Mouse (Mus musculus): ENCODE measurements around the gene Lrp1. TPM values are rescaled to one million over a fixed set of nuclear protein-coding genes. Genes with fewer than 3 reads are reported as not detected.
A peak's percentile ranks its signal among the peaks of the same experiment; 100 is the strongest.

The Lrp1 gene
- polyA plus RNA-seq, 1 experiment from 2014 or later, result 57.6 TPM

GRCm38 (mm10) chr10:127555703-127556102 is 65.2 kb downstream of the Lrp1 start:
- Histone ChIP-seq H3K27ac (replicated peaks; ENCODE audit: low read depth, low read length) (no peak overlapping the region), H3K9me3 (ENCODE audit: control insufficient read depth, low read length) (peaks cover 2% of the 10 kb centered on the region; the same call in 1 of the 2 replicates), H3K9ac (ENCODE audit: low read length) (no peak overlapping the region), H3K27me3 (ENCODE audit: control insufficient read depth, insufficient read depth, low read length) (no peaks in the 10 kb centered on the region), H3K36me3 (ENCODE audit: control insufficient read depth, insufficient read depth, low read length) (peaks cover 54% of the 10 kb centered on the region), H3K4me3 (ENCODE audit: low read depth, low read length) (no peak overlapping the region), H3K4me2 (ENCODE audit: low read depth, severe bottlenecking) (no peak overlapping the region), H3K4me1 (ENCODE audit: control insufficient read depth, insufficient read depth, low read length) (no peaks in the 10 kb centered on the region)
- WGBS, result 74% methylated on average over 18 of the region's 18 CpGs
- no peak for ATAC-seq (ENCODE audit: insufficient number of reproducible peaks, low FRiP score, low TSS enrichment, low read depth)
- DNase-seq (ENCODE audit: low spot score), result peak; percentile 49

GRCm38 (mm10) chr10:127549892-127550291 is 71.1 kb downstream of the Lrp1 start:
- ATAC-seq (ENCODE audit: insufficient number of reproducible peaks, low FRiP score, low TSS enrichment, low read depth) (no peak), DNase-seq (ENCODE audit: low spot score) (no peak)
- Histone ChIP-seq H3K4me3 (ENCODE audit: low read depth, low read length) (no peak overlapping the region), H3K4me2 (ENCODE audit: low read depth, severe bottlenecking) (no peak overlapping the region), H3K27me3 (ENCODE audit: control insufficient read depth, insufficient read depth, low read length) (no peaks in the 10 kb centered on the region), H3K9me3 (ENCODE audit: control insufficient read depth, low read length) (no peaks in the 10 kb centered on the region), H3K36me3 (ENCODE audit: control insufficient read depth, insufficient read depth, low read length) (peaks cover 61% of the 10 kb centered on the region), H3K27ac (replicated peaks; ENCODE audit: low read depth, low read length) (no peak overlapping the region), H3K9ac (ENCODE audit: low read length) (no peak overlapping the region), H3K4me1 (ENCODE audit: control insufficient read depth, insufficient read depth, low read length) (no peaks in the 10 kb centered on the region)
- 91% methylated on average over 17 of the region's 17 CpGs for WGBS

GRCm38 (mm10) chr10:127548236-127548635 is 72.7 kb downstream of the Lrp1 start:
- Histone ChIP-seq H3K36me3 (ENCODE audit: control insufficient read depth, insufficient read depth, low read length) (peaks cover 59% of the 10 kb centered on the region), H3K9me3 (ENCODE audit: control insufficient read depth, low read length) (no peaks in the 10 kb centered on the region), H3K27ac (replicated peaks; ENCODE audit: low read depth, low read length) (no peak overlapping the region), H3K27me3 (ENCODE audit: control insufficient read depth, insufficient read depth, low read length) (no peaks in the 10 kb centered on the region), H3K4me1 (ENCODE audit: control insufficient read depth, insufficient read depth, low read length) (no peaks in the 10 kb centered on the region), H3K4me2 (ENCODE audit: low read depth, severe bottlenecking) (no peak overlapping the region), H3K9ac (ENCODE audit: low read length) (no peak overlapping the region), H3K4me3 (ENCODE audit: low read depth, low read length) (no peak overlapping the region)
- DNase-seq (ENCODE audit: low spot score) (no peak), ATAC-seq (ENCODE audit: insufficient number of reproducible peaks, low FRiP score, low TSS enrichment, low read depth) (no peak)
- 92% methylated on average over 15 of the region's 15 CpGs for WGBS

GRCm38 (mm10) chr10:127546505-127546904 is 74.4 kb downstream of the Lrp1 start:
- Histone ChIP-seq H3K36me3 (ENCODE audit: control insufficient read depth, insufficient read depth, low read length) (peaks cover 58% of the 10 kb centered on the region), H3K4me3 (ENCODE audit: low read depth, low read length) (no peak overlapping the region), H3K4me1 (ENCODE audit: control insufficient read depth, insufficient read depth, low read length) (no peaks in the 10 kb centered on the region), H3K9ac (ENCODE audit: low read length) (no peak overlapping the region), H3K9me3 (ENCODE audit: control insufficient read depth, low read length) (no peaks in the 10 kb centered on the region), H3K27ac (replicated peaks; ENCODE audit: low read depth, low read length) (no peak overlapping the region), H3K4me2 (ENCODE audit: low read depth, severe bottlenecking) (no peak overlapping the region), H3K27me3 (ENCODE audit: control insufficient read depth, insufficient read depth, low read length) (no peaks in the 10 kb centered on the region)
- ATAC-seq (ENCODE audit: insufficient number of reproducible peaks, low FRiP score, low TSS enrichment, low read depth), result no peak
- WGBS, result 94% methylated on average over 7 of the region's 7 CpGs
- DNase-seq (ENCODE audit: low spot score), result no peak

- no peak overlapping the region for H3K4me3 ChIP-seq (ENCODE audit: low read depth, low read length)
- ATAC-seq (ENCODE audit: insufficient number of reproducible peaks, low FRiP score, low TSS enrichment, low read depth), result no peak
- no peaks in the 10 kb centered on the region for H3K9me3 ChIP-seq (ENCODE audit: control insufficient read depth, low read length)
- no peak overlapping the region for H3K27ac ChIP-seq (replicated peaks; ENCODE audit: low read depth, low read length)
- no peak overlapping the region for H3K4me2 ChIP-seq (ENCODE audit: low read depth, severe bottlenecking)
- no peak overlapping the region for H3K9ac ChIP-seq (ENCODE audit: low read length)
- WGBS, result 96% methylated on average over 20 of the region's 20 CpGs
- DNase-seq (ENCODE audit: low spot score), result no peak
- no peaks in the 10 kb centered on the region for H3K27me3 ChIP-seq (ENCODE audit: control insufficient read depth, insufficient read depth, low read length)
- peaks cover 50% of the 10 kb centered on the region for H3K36me3 ChIP-seq (ENCODE audit: control insufficient read depth, insufficient read depth, low read length)
- H3K4me1 ChIP-seq (ENCODE audit: control insufficient read depth, insufficient read depth, low read length), result no peaks in the 10 kb centered on the region
These were observed 76.6 kb downstream of the Lrp1 start for GRCm38 (mm10) chr10:127544375-127544774.

GRCm38 (mm10) chr10:127543916-127544315 is 77.0 kb downstream of the Lrp1 start:
- Histone ChIP-seq H3K36me3 (ENCODE audit: control insufficient read depth, insufficient read depth, low read length) (peaks cover 48% of the 10 kb centered on the region), H3K9me3 (ENCODE audit: control insufficient read depth, low read length) (no peaks in the 10 kb centered on the region), H3K4me1 (ENCODE audit: control insufficient read depth, insufficient read depth, low read length) (no peaks in the 10 kb centered on the region), H3K4me2 (ENCODE audit: low read depth, severe bottlenecking) (no peak overlapping the region), H3K27me3 (ENCODE audit: control insufficient read depth, insufficient read depth, low read length) (no peaks in the 10 kb centered on the region), H3K9ac (ENCODE audit: low read length) (no peak overlapping the region), H3K4me3 (ENCODE audit: low read depth, low read length) (no peak overlapping the region), H3K27ac (replicated peaks; ENCODE audit: low read depth, low read length) (no peak overlapping the region)
- 82% methylated on average over 3 of the region's 3 CpGs for WGBS
- ATAC-seq (ENCODE audit: insufficient number of reproducible peaks, low FRiP score, low TSS enrichment, low read depth), result no peak
- DNase-seq (ENCODE audit: low spot score), result no peak

- whole genome bisulfite sequencing, result 52% methylated on average over 6 of the region's 6 CpGs
- Histone ChIP-seq H3K27me3 (ENCODE audit: control insufficient read depth, insufficient read depth, low read length) (no peaks in the 10 kb centered on the region), H3K9me3 (ENCODE audit: control insufficient read depth, low read length) (no peaks in the 10 kb centered on the region), H3K9ac (ENCODE audit: low read length) (no peak overlapping the region), H3K4me1 (ENCODE audit: control insufficient read depth, insufficient read depth, low read length) (no peaks in the 10 kb centered on the region), H3K4me2 (ENCODE audit: low read depth, severe bottlenecking) (no peak overlapping the region), H3K36me3 (ENCODE audit: control insufficient read depth, insufficient read depth, low read length) (peaks cover 41% of the 10 kb centered on the region), H3K4me3 (ENCODE audit: low read depth, low read length) (no peak overlapping the region), H3K27ac (replicated peaks; ENCODE audit: low read depth, low read length) (no peak overlapping the region)
- DNase-seq (ENCODE audit: low spot score) (no peak), ATAC-seq (ENCODE audit: insufficient number of reproducible peaks, low FRiP score, low TSS enrichment, low read depth) (no peak)
These were observed 78.2 kb downstream of the Lrp1 start for GRCm38 (mm10) chr10:127542720-127543119.

GRCm38 (mm10) chr10:127542084-127542483 is 78.9 kb downstream of the Lrp1 start:
- Histone ChIP-seq H3K9me3 (ENCODE audit: control insufficient read depth, low read length) (no peaks in the 10 kb centered on the region), H3K27me3 (ENCODE audit: control insufficient read depth, insufficient read depth, low read length) (no peaks in the 10 kb centered on the region), H3K4me1 (ENCODE audit: control insufficient read depth, insufficient read depth, low read length) (no peaks in the 10 kb centered on the region), H3K4me2 (ENCODE audit: low read depth, severe bottlenecking) (no peak overlapping the region), H3K4me3 (ENCODE audit: low read depth, low read length) (no peak overlapping the region), H3K9ac (ENCODE audit: low read length) (no peak overlapping the region), H3K27ac (replicated peaks; ENCODE audit: low read depth, low read length) (no peak overlapping the region), H3K36me3 (ENCODE audit: control insufficient read depth, insufficient read depth, low read length) (peaks cover 36% of the 10 kb centered on the region)
- DNase-seq (ENCODE audit: low spot score) (no peak), ATAC-seq (ENCODE audit: insufficient number of reproducible peaks, low FRiP score, low TSS enrichment, low read depth) (no peak)
- 92% methylated on average over 13 of the region's 13 CpGs for WGBS

GRCm38 (mm10) chr10:127541510-127541909 is 79.4 kb downstream of the Lrp1 start:
- H3K4me2 ChIP-seq (ENCODE audit: low read depth, severe bottlenecking), result no peak overlapping the region
- WGBS, result 94% methylated on average over 8 of the region's 8 CpGs
- no peaks in the 10 kb centered on the region for H3K9me3 ChIP-seq (ENCODE audit: control insufficient read depth, low read length)
- H3K4me3 ChIP-seq (ENCODE audit: low read depth, low read length), result no peak overlapping the region
- H3K9ac ChIP-seq (ENCODE audit: low read length), result no peak overlapping the region
- H3K4me1 ChIP-seq (ENCODE audit: control insufficient read depth, insufficient read depth, low read length), result no peaks in the 10 kb centered on the region
- H3K36me3 ChIP-seq (ENCODE audit: control insufficient read depth, insufficient read depth, low read length), result peaks cover 31% of the 10 kb centered on the region
- peaks cover under 1% of the 10 kb centered on the region for H3K27me3 ChIP-seq (ENCODE audit: control insufficient read depth, insufficient read depth, low read length)
- no peak for DNase-seq (ENCODE audit: low spot score)
- no peak for ATAC-seq (ENCODE audit: insufficient number of reproducible peaks, low FRiP score, low TSS enrichment, low read depth)
- no peak overlapping the region for H3K27ac ChIP-seq (replicated peaks; ENCODE audit: low read depth, low read length)
